Mouse (Mus musculus): ENCODE measurements around the gene Hdac8.

The Hdac8 gene

GRCm38 (mm10) chrX:102251221-102251936, 253.8 kb downstream of the Hdac8 start:
- in situ Hi-C loops (cut with MboI; ENCODE audit: low pct_unique_long_range_greater_than_20kb in 1 of 2, low sequenced_read_pairs in 2 of 2, unreplicated experiment in 1 of 2): no loop called here

GRCm38 (mm10) chrX:102250891-102251170, 254.3 kb downstream of the Hdac8 start:
- in situ Hi-C loops (cut with MboI; ENCODE audit: low pct_unique_long_range_greater_than_20kb in 1 of 2, low sequenced_read_pairs in 2 of 2, unreplicated experiment in 1 of 2): no loop called here

- in situ Hi-C loops (cut with MboI; ENCODE audit: low pct_unique_long_range_greater_than_20kb in 1 of 2, low sequenced_read_pairs in 2 of 2, unreplicated experiment in 1 of 2): no loop called here
Measured at GRCm38 (mm10) chrX:102250150-102250890, 254.8 kb downstream of the Hdac8 start.

- in situ Hi-C loops (cut with MboI; ENCODE audit: low pct_unique_long_range_greater_than_20kb in 1 of 2, low sequenced_read_pairs in 2 of 2, unreplicated experiment in 1 of 2): no loop called here
Measured at GRCm38 (mm10) chrX:102244334-102244733, 260.8 kb downstream of the Hdac8 start.

Measured in mouse embryonic stem cell (cell line).